Mouse (Mus musculus): ENCODE measurements around the gene E2f2.

E2f2 gene

DNA sequence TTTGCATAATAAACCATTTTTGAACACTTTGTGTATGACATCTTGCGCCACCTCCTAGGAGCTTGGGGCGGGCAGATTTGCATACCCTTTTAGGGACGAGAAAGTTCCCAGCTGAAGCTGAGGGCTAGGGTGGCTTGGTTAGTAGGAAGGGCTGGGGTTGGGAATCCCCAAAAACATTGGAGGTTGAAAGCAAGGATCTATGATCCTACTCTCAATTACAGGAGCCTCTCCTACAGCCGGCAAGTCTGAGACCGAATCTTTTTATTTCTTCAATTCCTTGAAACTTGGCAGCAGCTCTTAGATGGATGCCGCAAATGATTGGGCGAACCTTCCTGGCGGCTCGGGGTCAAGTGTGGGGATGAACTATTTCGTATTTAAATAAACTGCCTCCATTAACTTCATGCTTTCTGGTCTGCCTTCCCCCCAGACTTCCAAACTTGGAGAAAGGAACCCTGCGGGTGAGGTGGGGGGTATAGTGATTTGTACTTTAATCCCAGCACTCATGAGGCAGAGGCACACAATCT, 26.8 kb upstream of the E2f2 start:
- DNase-seq, result no peak

DNA sequence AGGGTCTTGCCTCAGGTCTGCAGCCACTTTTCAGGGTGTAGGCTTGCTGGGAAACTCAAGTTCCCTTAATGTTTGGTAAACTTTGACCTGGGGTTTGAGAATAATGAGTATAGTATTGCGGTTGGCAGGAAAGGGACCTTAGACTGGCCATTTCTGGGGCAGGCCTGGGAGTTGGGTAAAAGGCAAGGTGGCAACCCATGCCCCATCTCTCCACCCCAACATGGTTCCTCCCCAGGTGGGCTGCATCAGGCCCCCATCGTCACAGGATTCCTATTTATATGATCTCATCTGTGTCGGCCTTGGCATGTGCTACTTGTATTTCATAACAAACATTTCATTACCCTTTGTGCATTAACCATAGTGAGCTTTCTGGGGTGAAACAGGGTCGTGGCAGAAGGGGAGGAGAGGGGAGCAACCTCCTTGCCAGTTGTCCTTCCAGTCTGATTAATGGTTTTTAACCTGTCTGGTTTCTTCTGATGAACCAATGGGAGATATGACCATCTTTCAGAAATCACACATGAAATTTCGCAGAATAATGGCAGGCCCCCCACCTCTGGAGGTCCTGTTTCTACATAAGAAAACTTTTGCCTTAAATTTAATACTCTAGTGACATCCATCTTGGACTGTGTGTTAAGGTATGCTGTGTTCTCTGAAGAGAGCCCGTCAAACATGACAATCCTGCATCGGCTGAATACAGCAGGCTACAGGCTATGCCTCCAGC, 26.0 kb upstream of the E2f2 start:
- DNase-seq, result no peak

DNA sequence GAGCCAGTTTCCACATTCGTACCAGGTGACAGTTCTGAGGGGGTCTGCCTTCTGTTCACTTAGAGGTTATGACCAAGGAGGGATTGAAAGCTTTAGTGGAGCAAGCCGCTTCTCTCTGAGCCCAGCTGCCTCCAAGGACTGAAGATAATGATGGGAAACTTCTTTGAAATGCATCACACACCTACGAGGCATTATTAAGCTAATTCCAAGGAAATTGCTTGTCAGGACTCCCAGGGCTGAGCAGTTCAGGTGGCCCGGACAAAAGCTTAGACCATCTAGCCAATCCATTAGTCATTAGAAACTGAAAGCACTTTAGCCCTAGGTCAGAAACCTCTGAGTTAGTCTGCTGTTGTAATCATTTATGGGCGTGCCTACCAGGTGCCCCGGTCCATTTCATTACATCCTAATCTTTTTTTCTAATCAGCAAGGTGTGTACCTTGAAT, 25.5 kb upstream of the E2f2 start:
- DNase-seq, result no peak

DNA sequence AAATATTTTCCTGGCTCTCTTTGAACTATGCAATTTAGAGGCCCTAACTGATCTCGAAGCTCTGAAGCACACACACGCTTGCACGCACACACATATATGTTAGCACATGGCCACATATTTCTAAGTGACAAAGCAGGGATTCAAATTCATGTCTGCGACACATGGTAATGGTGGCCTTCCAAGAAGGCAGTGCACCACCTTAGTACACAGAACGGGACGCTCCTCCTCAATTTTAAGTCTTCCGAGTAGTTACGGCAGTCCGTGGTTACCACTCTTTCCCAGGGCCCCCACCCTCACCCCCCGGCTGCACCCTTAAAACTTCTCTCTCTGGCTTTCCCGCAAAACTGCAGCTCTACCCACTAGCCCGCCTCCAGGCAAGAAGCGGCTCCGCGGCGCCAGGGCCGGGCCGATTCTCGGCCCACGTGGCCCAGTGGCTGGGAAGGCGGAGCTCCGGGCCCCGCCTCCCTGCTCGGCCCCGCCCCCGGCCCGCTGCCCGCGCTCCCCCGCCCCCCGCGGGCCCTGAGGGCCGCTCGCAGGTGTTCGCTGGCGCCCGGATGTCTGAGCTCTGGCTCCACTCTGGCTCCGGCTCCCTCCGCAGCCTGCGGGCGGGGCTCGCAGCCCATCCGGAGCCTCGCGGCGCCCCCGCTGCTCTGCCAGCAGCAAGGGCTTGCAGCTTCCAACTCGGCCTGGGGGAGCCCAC, 24.6 kb upstream of the E2f2 start:
- DNase-seq, result peak; percentile 77 to 85

DNA sequence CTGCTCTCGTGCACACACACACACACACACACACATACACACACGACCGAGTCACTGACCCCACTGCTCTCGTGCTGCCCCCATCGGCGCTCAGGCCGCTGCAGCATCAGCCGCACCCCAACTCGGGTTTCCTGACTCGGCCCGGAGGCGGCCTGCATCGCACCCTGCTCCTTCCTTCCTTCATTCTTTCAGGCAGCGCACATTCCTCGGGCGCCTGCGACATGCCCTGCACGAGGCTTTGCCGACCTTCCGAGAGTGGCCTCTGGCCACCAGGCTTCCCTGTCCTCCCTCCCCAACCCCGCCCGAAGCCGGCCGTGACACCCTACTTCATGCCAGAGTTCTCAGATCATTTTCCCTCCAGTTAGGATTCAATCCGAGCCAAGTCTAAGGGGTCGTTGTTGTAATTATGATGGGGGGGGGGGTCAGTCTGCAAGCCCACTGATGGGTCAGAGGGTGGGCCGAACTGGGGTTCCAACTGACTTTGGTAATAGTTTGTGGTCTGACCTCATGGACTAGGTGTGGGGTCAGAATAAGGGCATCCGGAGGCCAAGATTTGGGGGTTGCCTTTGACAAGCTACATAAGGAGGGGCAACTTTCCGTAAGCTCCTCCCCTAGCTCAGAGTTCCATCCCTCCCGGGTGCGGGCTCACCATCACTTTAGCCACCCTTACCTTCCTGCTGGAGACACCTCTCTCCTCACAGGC, 23.7 kb upstream of the E2f2 start:
- DNase-seq, result peak; percentile 43 to 45

DNA sequence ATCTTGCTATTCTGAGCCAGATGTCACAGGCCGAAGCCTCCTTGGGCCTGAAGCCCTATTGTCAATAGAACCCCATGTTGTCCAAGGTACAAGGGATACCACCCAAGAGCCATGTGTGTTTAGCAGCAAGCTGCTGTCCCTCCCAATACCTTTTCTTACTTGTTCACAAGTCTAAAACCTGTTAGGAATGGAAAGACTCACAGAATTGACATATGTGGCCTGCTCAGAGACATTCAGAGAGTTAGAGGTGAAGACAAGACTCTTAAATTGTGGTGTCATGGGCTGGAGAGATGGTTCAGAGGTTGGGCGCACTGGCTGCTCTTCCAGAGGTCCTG, 23.2 kb upstream of the E2f2 start:
- DNase-seq, result no peak

DNA sequence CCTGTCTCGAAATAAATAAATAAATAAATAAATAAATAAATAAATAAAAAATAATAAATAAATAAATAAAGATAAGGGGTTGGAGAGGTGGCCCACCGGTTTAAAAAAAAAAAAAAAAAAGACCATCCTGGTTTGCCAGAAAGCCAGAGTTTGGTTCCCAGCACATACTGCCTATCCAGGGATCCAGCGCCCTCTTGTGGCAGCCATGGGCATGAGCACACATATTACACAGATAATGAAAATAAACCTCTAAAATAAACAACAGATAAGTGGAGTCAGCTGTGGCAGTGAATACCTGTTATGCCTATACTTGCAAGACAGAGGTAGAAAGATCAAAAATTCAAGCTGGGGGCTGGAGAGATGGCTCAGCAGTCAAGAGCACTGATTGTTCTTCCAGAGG, 22.5 kb upstream of the E2f2 start:
- DNase-seq, result peak; percentile 29 to 58

DNA sequence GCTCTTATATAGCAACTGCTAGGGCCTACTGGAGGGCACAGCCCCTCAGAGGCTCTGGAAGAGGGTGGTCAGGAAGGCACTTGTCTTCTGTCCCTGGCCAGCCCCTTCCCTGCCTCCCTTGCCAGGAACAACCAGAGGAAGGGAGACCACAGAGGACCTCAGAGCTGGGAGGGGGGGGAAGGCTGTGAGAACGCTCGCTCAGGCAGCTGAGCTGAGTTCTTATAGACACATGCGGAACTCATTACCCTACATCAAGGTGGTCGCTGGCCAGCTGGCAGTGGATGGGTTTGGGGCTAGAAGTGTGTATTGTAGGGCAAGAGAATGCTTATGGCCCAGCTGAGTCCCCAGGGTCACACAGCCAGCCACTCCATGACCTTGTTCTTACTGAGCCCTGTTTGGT, 21.6 kb upstream of the E2f2 start:
- no peak for DNase-seq

DNA sequence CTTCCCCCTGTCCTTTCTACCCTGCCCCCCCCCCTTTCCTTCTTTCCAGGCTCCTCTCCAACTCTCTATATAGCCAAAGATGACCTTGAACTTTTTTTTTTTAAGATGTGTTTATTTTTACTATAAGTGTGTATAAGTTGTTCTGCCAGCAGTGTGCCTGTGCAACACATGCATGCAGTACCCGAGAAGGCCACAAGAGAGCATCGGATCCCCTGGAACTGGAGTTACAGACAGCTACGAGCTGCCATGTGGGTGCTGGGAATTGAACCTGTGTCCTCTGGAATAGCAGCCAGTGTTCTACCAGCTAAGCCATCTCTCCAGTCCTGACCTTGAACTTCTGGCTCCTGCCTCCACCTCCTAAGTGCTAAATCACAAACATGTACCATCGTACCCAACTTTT, 19.4 kb upstream of the E2f2 start:
- no peak for DNase-seq

DNA sequence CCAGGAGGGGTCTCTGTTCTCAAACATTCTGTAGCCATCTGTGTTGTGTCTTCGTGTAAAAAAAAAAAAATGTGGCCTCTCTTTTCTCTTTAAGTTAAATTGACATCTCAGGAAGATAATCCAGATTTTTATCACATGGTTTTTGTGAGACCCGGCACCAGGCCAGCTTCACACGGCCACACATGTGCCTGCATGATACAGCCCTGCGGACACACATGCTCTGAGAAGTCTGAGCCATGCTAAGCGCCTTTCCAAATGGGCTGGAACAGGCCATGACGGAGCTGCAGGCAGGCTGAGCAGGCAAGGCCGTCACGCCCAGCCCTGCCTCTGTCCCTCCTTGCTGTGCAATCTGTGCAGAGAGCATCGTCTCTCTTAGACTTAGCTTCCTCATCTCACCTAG, 17.7 kb upstream of the E2f2 start:
- DNase-seq, result no peak

DNA sequence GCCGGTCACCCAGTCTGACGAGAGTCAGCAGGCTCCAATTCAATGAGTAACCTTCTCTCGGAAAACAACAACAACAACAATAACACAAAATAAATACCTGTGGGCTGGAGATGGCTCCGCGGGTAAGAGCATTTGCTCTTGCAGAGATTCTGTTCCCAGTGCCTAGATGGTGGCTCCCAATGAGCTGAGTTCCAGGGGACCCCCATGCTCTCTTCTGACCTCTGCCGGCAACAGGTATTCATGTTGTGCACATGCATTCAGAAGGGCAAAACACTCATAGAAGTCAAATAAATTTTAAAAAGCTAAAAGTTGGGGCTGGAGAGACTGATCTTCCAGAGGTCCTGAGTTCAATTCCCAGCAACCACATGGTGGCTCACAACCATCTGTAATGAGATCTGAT, 13.7 kb upstream of the E2f2 start:
- no peak for DNase-seq

DNA sequence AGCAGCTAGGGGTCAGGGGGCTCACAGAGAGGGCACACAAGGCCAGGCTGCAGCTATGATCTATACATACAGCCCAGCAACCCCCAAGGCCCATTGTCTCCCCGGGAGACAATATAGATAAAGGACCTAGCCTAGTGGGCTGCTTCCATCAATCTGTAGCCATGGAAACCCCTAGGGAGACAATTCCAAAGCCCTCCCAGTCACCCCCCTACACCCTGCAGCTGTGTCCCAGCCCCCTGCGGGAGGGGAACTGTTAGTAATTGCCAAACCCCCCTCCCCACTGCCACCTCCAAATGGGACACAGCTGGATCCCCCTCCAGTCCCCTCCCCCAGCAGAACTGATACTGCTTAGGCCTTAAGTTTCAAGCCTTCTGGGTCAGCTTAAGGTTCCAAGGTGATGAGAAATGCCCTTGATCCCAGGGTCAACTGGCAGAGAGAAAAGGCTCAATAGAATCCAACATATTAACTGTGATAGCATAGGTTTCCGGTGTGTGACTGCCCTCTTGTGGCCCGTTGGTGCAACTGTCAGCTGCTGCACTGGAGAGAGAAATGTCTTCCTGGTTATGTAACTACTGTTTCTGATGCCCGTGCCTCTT, 12.3 kb upstream of the E2f2 start:
- DNase-seq, result peak; percentile 83 to 86

DNA sequence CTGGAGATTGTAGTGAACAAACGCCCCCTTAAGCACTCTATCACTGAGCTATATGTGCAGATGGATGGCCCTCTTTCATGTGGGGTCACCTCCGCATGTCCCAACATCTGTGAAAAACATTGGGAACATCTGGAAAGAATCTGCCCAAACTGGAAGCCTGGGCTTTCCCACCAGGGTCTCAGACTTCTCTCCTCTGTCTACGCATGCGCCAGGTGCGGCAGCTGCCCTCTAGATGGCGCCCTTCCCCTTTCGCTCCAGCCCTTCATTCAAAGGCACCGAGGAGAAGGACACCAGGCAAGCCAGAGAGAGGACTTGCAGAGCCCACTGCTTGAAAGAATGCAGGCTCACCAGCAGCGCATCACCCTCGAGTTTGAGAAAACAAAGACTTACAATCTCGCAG, 8.7 kb upstream of the E2f2 start:
- DNase-seq, result peak; percentile 86 to 90

DNA sequence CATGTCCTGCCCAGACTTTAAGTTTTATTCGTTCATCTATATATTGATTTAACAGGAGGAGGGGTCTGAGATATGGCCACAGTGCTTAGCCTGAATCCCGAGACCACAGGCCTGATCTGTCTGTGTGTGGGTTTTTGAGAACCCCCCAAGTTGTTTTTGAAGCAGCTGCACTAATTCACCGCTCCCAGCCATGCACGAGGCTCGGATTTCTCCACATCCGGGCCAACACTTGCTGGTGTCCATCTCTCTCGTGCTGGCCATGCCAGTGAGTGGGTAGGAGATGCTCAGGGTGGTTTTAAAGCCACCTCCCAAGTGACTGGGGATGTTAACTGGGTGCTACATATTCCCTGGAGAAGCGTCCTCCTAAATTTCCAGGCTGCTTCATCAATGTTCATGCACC, 7.2 kb upstream of the E2f2 start:
- no peak for DNase-seq

DNA sequence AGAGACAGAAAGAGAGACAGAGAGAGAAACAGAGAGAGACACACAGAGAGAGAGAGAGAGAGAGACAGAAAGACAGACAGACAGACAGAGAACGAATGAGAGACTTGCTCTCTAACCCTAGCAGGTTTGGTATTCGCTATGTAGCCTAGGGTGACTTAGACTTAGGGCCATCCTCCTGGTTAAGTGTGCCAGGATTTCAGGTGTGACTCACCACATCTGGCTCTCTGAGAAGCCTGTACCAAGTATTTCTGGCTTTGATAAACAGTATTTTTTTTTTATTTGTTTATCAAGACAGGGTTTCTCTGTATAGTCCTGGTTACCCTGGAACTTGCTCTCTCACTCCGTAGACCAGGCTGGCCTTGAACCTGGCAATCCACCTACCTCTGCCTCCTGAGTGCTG, 4.5 kb upstream of the E2f2 start:
- no peak for DNase-seq

DNA sequence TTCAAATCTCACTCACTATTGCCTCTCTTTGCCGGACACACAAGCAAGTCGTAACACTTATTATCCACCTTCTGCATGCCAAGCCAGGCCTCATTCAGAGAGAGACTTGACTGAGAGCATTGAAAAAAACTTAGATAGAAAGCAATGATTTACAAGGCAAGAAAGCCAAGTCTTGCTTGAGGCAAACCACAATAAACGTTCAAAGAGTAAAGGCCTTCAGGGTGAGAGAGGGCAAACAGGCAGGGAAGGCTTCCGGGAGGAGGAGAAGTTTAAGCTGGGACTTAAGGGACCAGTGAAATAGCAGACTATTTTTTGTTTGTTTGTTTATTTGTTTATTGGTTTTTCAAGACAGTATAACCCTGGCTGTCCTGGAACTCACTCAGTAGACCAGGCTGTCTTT, 1.8 kb upstream of the E2f2 start:
- DNase-seq, result no peak

DNA sequence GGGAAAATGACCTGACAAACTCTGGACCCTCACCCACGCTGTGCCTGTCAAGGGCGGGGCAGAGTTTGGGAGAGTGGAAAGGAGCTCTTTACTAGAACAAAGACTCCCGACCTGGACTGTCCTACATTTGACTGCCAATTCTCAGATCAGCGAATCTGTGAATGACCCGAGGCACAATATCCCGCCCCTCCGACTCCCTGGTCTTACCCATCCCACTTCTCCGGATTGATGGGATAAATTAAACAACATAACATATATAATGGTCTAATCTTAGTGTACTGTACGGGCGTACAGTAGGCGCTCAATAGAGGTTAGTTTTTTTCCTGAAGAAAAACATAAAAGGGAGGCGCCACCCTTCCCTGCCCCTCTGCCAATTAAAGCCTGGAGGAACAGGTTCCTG, 739 bp upstream of the E2f2 start:
- DNase-seq, result no peak

DNA sequence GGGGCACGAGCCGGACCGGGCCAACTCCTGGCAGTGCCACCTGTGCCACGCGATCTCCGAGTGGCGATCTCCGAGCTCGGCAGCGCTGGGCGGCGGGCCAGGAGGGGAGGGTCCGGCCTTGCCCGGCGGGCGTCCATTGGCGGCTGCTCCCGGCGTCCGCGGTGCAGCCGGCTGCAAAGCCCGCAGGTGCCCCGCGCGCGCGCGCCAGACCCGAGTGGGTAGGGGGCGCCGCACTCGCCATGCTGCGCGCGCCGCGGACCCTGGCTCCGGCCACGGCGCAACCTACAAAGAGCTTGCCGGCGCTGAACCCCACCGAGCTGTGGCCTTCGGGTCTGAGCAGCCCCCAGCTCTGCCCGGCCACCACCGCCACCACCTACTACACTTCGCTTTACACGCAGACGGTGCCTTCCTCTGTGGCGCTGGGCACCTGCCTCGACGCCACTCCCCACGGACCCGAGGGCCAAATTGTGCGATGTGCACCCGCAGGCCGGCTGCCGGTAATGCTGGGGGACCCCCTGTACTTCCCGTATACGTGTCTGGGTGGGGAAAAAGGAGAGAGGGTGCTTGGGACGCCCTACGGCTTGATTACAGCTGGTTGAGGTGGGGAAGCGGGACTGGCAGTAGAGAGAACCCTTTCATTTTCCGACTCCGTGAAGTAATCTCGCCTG, 482 bp downstream of the E2f2 start:
- peak; percentile 35 to 68 for DNase-seq

DNA sequence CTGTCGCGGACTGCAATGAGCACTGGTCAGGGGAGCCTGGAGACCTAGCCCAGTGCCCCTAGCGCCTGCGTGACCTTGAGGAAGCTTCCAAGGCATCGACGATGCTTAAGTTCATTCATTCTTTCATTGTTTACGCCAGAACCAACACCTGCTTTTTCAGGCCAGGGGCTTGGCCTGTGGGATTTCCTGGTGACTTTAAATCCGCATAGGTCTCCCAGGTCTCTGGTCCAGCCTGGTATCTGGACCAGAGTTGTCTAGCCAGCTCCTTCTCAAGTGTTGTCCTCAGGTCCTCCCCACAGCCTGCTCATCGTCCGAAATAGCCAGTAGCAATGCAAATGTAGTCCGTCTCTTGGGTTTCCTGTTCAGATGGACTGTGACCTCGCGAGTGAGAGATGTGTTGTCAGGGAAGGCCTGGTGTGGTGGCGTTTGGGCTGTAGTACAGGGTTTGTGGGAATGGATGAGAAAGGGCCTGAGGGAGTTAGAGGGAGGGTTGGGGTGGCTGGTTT, 1.1 kb downstream of the E2f2 start:
- DNase-seq, result no peak

DNA sequence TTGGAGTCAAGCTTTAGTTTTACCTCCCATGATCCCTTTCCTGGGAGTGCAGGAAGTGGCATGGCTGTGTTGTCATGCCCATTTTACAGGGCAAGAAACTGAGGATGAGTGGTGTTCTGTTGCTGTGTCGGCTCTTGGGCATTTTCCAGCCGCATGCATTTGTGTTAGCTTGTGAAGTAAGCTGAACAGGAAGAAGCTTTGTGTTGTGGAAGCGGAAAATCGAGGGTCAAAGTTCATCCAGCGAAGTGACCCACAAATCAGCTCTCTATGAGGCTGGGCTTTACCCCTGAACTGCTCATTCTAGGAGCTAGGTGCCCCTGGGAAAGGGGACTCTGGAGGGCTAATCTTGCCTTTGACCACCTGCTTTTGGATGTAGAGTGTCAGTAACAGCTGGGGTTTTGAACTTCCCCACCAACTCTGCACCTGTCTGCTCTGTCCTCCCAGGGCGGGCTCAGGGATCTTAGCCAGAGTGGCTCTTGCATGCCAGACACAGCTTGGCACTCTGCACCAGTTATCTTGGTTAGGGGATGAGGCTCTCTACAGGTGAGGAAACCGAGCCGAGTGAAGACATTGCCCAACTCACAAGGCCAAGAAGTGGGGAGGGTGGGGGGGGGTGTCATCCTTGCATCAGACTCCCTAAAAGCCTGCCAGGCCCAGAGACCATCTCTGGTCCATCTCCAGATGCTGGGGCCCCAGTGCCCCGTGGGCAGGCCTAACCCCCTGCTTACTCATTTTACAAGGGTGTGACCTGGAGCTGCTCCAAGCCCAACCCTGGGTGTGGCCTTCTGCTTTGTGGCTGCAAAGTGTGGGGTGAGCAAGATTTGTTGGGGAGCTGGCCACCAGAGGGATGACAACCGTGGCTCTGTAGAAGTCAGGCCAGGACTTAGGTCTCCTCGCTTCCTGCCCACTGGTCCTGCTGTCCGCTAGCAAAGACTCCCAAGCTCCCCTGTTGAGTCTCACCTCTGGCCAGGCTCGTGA, 2.3 kb downstream of the E2f2 start:
- no peak for DNase-seq

DNA sequence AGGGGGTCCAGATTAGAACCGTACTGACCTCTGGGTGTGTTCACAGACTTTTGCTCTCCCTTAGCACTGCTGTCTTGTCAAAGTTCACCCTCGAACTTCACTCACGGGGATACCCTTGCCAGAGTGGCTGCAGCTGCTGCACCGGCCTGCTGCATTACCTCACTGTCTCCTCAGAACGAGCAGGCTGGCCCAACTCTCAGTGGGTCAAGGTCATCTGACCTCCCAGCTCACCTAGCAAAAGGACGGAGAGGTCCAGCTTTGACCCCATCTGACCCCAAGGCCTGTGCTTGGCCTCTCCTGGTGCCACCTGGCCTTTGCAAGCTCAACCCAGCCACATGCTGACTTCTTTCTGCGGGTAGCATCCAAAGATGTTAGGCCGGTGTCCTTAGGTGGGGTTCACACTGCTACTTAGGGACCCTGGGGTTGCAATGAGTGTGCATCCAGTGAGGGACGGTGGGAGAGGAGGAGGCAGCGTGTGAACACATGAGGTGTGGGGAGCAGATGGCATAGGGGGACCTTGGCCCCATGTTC, 3.9 kb downstream of the E2f2 start:
- no peak for DNase-seq
